Mouse (Mus musculus) limb, embryonic 14.5 days (tissue): ENCODE measurements around the gene Ldah. TPM values are rescaled to one million over a fixed set of nuclear protein-coding genes. Genes with fewer than 3 reads are reported as not detected.

ENCODE experiments used
- ATAC-seq: fragments of 200-750 bp; cut with Nextera tagmentation; 2 replicates; pipeline ENCODE4 v1.8.0; 2017; ENCODE audit warnings: low read depth, moderate number of reproducible peaks, moderate TSS enrichment; ENCODE audit not compliant: low FRiP score
- DNase-seq: peaks from one replicate; pipeline ENCODE4 v3.0.0-alpha.2; 2015; ENCODE audit warnings: low spot score
- H3K27ac ChIP-seq: fragments of 300-500 bp; sonication (generic); replicated peaks from 2 replicates; pipeline ENCODE4 v1.5.1; 2014; ENCODE audit warnings: low read depth, mild to moderate bottlenecking, low read length, moderate library complexity, mixed read lengths
- H3K27me3 ChIP-seq: fragments of 300-500 bp; sonication (generic); 2 replicates; pipeline ENCODE4 v1.6.1; 2014; ENCODE audit warnings: low read length, mixed read lengths; ENCODE audit not compliant: control insufficient read depth, insufficient read depth
- H3K36me3 ChIP-seq: fragments of 300-500 bp; sonication (generic); 2 replicates; pipeline ENCODE4 v1.6.1; 2014; ENCODE audit warnings: mild to moderate bottlenecking, low read length, moderate library complexity, mixed read lengths; ENCODE audit not compliant: control insufficient read depth, insufficient read depth
- H3K4me1 ChIP-seq: fragments of 300-500 bp; sonication (generic); 2 replicates; pipeline ENCODE4 v1.6.1; 2014; ENCODE audit warnings: antibody characterized with exemption, low read length, mixed read lengths; ENCODE audit not compliant: control insufficient read depth, insufficient read depth
- H3K4me2 ChIP-seq: fragments of 300-500 bp; sonication (generic); replicated peaks from 2 replicates; pipeline ENCODE4 v1.6.1; 2014; ENCODE audit warnings: low read depth, mild to moderate bottlenecking, low read length, moderate library complexity; ENCODE audit not compliant: severe bottlenecking
- H3K4me3 ChIP-seq: fragments of 300-500 bp; sonication (generic); replicated peaks from 2 replicates; pipeline ENCODE4 v1.5.1; 2014; ENCODE audit warnings: low read length
- H3K9ac ChIP-seq: fragments of 300-500 bp; sonication (generic); 2 replicates; pipeline ENCODE4 v1.6.1; 2014; ENCODE audit warnings: mild to moderate bottlenecking, low read depth, low read length, moderate library complexity; ENCODE audit not compliant: severe bottlenecking
- H3K9me3 ChIP-seq: fragments of 300-500 bp; sonication (generic); 2 replicates; pipeline ENCODE4 v1.6.1; 2016; ENCODE audit warnings: low read length; ENCODE audit not compliant: control insufficient read depth
- POLR2A ChIP-seq: fragments of 200-500 bp; IDR thresholded peaks from 2 replicates; pipeline ENCODE4 v1.8.0; 2012; ENCODE audit warnings: inconsistent platforms, mild to moderate bottlenecking, moderate library complexity, borderline replicate concordance; ENCODE audit not compliant: insufficient read depth, insufficient read length; ENCODE audit errors: extremely low read depth
- WGBS: fragments of 180-500 bp; shearing (Covaris S2); extraction: QIAGEN DNeasy Blood & Tissue Kit; methylation state at CpG from one replicate; pipeline ENCODE4 v1.1.7; 2014; 5-methylcytosine and 5-hydroxymethylcytosine counted together
- polyA plus RNA-seq, 2 experiments: library from polyadenylated mRNA; depleted of rRNA in 1 of 2; stranded (reverse) in 1 of 2; unstranded in 1 of 2; fragments of >200 nt; fragmentation: Nextera tagmentation in 1 of 2; extraction: Ambion mirVana in 1 of 2; gene quantifications; 2 replicates each; pipeline versions ENCODE4 v1.2.1 to v1.2.3; 2012 to 2014

The Ldah gene
- polyA plus RNA-seq, 2 experiments, result 36.5 to 40.1 TPM

DNA sequence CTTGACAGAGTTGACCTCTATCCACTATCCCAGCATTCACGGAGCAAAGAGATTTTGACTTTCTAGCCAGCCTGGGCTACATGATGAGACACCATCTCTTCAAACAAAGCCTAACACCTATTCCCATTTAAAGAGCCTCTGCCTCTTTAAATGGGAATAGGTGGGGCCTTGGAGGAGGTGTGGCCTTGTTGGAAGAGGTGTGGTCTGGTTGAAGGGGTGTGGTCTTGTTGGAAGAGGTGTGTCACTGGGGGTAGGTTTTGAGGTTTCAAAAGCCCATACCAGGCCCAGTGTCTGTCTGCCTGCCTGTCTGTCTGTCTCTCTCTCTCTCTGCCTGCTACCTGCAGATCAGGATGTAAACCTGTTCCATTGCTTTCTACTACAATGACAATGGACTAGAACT, 99.0 kb downstream of the Ldah start:
- no peak for ATAC-seq
- H3K4me1 ChIP-seq, result peaks cover 5% of the 10 kb centered on the region
- H3K4me2 ChIP-seq, result no peak overlapping the region
- H3K9me3 ChIP-seq, result no peaks in the 10 kb centered on the region
- H3K27me3 ChIP-seq, result peaks cover 31% of the 10 kb centered on the region
- H3K4me3 ChIP-seq, result no peak overlapping the region
- no peaks in the 10 kb centered on the region for H3K36me3 ChIP-seq
- DNase-seq, result no peak
- TF ChIP-seq POLR2A, result no peak
- 64% methylated on average over 1 of the region's 1 CpGs for WGBS
- no peak overlapping the region for H3K9ac ChIP-seq
- no peak overlapping the region for H3K27ac ChIP-seq

DNA sequence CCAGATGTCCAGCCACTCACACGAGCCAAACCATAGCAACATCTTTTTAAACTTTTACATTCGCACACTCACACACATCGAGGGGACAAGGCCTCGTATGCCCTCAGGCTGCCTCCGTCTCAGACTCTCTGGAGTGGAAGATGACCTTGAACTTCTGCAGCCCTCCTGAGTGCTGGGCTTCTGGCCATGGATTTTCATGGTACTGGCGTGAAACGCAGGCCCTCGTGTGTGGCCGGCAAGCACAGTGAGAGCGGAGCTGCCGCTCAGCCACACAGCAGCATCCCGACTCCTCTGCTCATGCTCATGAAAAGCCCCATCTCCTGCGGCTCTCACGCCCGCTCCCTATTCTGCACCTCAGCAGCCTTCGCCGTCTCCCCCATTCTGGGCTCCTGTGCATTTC, 103.1 kb downstream of the Ldah start:
- no peak for TF ChIP-seq POLR2A
- DNase-seq (no peak), ATAC-seq (no peak)
- peaks cover 3% of the 10 kb centered on the region; the same call in 1 of the 2 replicates for H3K4me1 ChIP-seq
- no peak overlapping the region for H3K4me3 ChIP-seq
- no peak overlapping the region for H3K9ac ChIP-seq
- H3K27ac ChIP-seq, result no peak overlapping the region
- H3K4me2 ChIP-seq, result no peak overlapping the region
- H3K36me3 ChIP-seq, result no peaks in the 10 kb centered on the region
- 52% methylated on average over 17 of the region's 17 CpGs for whole genome bisulfite sequencing
- H3K9me3 ChIP-seq, result no peaks in the 10 kb centered on the region
- H3K27me3 ChIP-seq, result no peaks in the 10 kb centered on the region; the same call in 1 of the 2 replicates

- Histone ChIP-seq H3K4me1 (peaks cover 3% of the 10 kb centered on the region; the same call in 1 of the 2 replicates), H3K27me3 (no peaks in the 10 kb centered on the region; the same call in 1 of the 2 replicates), H3K9ac (no peak overlapping the region), H3K36me3 (no peaks in the 10 kb centered on the region), H3K9me3 (no peaks in the 10 kb centered on the region), H3K27ac (no peak overlapping the region), H3K4me3 (no peak overlapping the region), H3K4me2 (no peak overlapping the region)
- DNase-seq (no peak), ATAC-seq (no peak)
- no peak for TF ChIP-seq POLR2A
- whole genome bisulfite sequencing, result 82% methylated on average over 4 of the region's 4 CpGs
These were observed 104.4 kb downstream of the Ldah start for GRCm38 (mm10) chr12:8312266-8312665.

GRCm38 (mm10) chr12:8313270-8313771, 105.4 kb downstream of the Ldah start, which contains the start of gene Hs1bp3:
Gene Hs1bp3, plus strand, starts transcription at chr12:8313432.
- ATAC-seq, result peak; percentile 86
- H3K4me3 ChIP-seq, result peak within 1 kb of the TSS; percentile 60
- WGBS, result 0% methylated on average over 29 of the region's 38 CpGs

DNA sequence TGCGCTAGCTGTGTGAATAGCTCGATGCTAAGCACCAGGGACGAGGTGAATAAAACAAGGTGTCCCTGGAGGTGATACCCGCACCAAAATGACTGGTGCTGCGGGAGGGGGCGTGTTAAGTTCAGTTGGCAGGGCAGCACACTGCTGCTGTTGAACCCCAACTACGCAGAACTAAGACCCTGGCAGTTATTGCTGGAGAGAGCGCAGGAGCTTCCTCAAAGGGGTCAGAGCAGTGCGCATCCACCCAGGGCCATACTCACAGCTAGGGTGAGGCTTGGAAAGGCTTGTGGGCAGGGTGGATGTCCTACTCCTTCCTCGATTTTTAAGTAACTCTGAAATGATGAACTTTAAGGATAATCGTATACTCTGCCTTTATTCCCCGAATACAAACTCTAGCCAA, 105.9 kb downstream of the Ldah start:
- DNase-seq (no peak), ATAC-seq (peak; percentile 16; the same call in 1 of the 2 replicates)
- H3K9ac ChIP-seq, result peak overlapping the region; percentile 62
- TF ChIP-seq POLR2A, result no peak
- no peaks in the 10 kb centered on the region for H3K9me3 ChIP-seq
- H3K4me3 ChIP-seq, result peak overlapping the region; percentile 60
- H3K27me3 ChIP-seq, result no peaks in the 10 kb centered on the region; the same call in 1 of the 2 replicates
- WGBS, result 18% methylated on average over 12 of the region's 12 CpGs
- no peak overlapping the region for H3K27ac ChIP-seq
- H3K4me2 ChIP-seq, result peak overlapping the region; percentile 72
- H3K36me3 ChIP-seq, result peaks cover 13% of the 10 kb centered on the region
- peaks cover 3% of the 10 kb centered on the region; the same call in 1 of the 2 replicates for H3K4me1 ChIP-seq

More at GRCm38 (mm10) chr12:8313270-8313771, 105.4 kb downstream of the Ldah start, which contains the start of gene Hs1bp3:
- Histone ChIP-seq H3K36me3 (peaks cover 9% of the 10 kb centered on the region), H3K4me1 (peaks cover 3% of the 10 kb centered on the region; the same call in 1 of the 2 replicates), H3K27me3 (no peaks in the 10 kb centered on the region; the same call in 1 of the 2 replicates), H3K9ac (peak within 1 kb of the TSS; percentile 62), H3K4me2 (peak within 1 kb of the TSS; percentile 72), H3K9me3 (no peaks in the 10 kb centered on the region), H3K27ac (no peak within 1 kb of the TSS)
- TF ChIP-seq POLR2A, result 0 out of 2 replicates have a peak, but pooled peaks have one; percentile 63
- peak; percentile 84 for DNase-seq
